Mouse (Mus musculus) layer of hippocampus, adult 8-10 months (tissue): ENCODE measurements around the gene Cnnm1. TPM values are rescaled to one million over a fixed set of nuclear protein-coding genes. Genes with fewer than 3 reads are reported as not detected.

Source experiments
- DNase-seq, 2 experiments: peaks; one replicate each; pipeline ENCODE4 v3.0.0; 2022; ENCODE audit warnings: low spot score in 2 of 2
- total RNA-seq, 4 experiments: library from RNA; stranded (reverse); gene quantifications; 2 replicates each; pipeline ENCODE4 v1.2.4; 2022

The Cnnm1 gene
- total RNA-seq, 4 experiments from 2014 or later = 94.0 to 124 (median 105) TPM

DNA sequence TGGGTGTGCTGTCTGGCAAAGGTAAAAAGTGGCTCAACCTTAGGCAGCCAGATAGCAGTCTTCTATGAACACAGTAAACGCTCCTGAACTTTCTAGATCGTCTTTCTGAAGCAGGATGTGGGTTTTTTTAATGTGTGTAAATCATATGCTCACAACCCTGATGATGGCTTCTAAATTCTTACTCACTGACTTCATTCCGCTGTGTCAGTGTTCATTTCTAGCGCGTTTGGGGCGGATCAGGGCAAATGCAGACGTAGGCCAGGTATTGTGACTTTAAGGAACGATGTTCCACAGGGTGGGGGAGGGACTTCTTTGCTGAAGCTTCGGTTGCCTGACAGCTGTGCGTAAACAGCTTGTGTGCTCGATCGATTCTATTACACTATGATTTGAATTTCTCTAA, 90.7 kb downstream of the Cnnm1 start:
- DNase-seq = no peak

DNA sequence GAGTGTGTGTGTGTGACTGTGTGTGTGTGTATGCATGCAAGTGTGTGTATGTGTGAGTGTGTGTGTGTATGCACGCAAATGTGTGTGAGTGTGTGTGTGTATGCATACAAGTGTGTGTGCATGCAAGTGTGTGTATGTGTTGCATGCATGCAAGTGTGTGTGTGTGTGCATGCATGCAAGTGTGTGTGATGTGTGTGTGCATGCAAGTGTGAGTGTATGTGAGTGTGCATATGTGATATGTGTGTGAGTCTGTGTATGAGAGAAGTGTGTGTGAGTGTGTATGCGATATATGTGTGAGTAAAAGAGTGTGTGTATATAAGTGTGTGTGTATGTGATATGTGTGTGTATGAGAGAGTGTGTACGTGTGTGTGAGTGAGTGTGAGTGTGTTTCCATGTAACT, 95.1 kb downstream of the Cnnm1 start:
- DNase-seq = no peak

DNA sequence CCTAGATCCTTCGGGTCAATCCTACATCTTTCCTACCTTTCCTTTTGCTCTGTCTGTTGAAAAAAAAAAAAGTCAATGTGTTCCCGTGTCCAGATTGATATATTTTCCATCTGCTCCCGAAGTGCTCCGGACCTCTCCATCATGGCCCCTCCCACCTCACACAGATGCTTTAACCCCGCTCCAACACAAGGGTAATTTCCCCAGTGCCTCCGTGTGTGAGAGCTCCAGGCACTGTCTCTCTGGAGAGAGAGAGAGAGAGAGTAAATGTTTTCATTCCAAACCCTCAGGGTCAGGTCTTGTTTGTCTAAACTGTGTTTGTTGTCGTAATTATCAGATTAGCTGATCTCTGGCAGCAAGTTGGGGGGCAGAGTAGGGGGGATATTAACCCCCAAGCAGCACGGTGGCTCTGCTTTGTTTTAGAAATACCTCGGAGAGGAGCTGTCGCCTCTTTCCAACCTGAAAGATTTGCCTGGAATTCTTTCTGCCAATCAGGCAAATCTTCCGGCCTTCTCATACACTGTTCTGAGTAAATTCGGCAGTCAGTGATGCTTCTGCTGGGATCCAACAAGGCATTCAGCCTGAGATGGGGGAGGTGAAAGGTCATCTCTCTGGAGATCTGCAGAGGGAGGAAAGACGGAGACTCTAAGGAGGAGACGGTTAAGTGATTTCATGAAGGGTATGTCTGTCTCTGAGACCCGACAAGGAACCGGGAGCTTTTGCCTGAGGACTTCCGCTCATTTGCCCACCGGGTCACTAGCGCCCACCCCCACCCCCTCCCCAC, 106.3 kb downstream of the Cnnm1 start:
- DNase-seq = no peak

Other genes starting within 250 kb of the Cnnm1 start
- gene Hpse2, start 52.1 kb upstream of the Cnnm1 start, total RNA-seq = under 1 TPM; 0.18 to 0.41 (median 0.24) TPM
- gene Got1, start 84.2 kb downstream of the Cnnm1 start, total RNA-seq = 100 to 1,000 TPM; 346 to 399 (median 369) TPM
- gene Nkx2-3, start 171.9 kb downstream of the Cnnm1 start, total RNA-seq = not detected
- 10 to 100 TPM; 45.9 to 51.6 (median 48.9) TPM for gene Slc25a28, start 234.4 kb downstream of the Cnnm1 start, total RNA-seq
- gene Entpd7, start 249.2 kb downstream of the Cnnm1 start, total RNA-seq = 10 to 100 TPM; 16.6 to 22.6 (median 19.3) TPM